Mouse (Mus musculus) CH12.LX (cell line): Measurements from ENCODE around the gene Rsrp1. TPM values are rescaled to one million over a fixed set of nuclear protein-coding genes. Genes with fewer than 3 reads are reported as not detected.

Source experiments
- DNase-seq: peaks from one replicate; pipeline ENCODE4 v3.0.0-alpha.2; 2013; ENCODE audit errors: extremely low read depth
- H3K27ac ChIP-seq: 2 replicates; pipeline ENCODE4 v1.5.1; 2012; ENCODE audit warnings: low read depth, mild to moderate bottlenecking, control low read depth, moderate library complexity; ENCODE audit not compliant: insufficient read depth
- H3K27me3 ChIP-seq: replicated peaks from 2 replicates; pipeline ENCODE3; 2012; ENCODE audit warnings: inconsistent platforms
- H3K36me3 ChIP-seq, 2 experiments: replicated peaks in 1 of 2; 2 replicates each; pipeline versions ENCODE3 to v1.6.1; 2012; ENCODE audit warnings: inconsistent platforms in 1 of 2, low read length in 1 of 2, mild to moderate bottlenecking in 1 of 2, mixed read lengths in 1 of 2, moderate library complexity in 1 of 2; ENCODE audit not compliant: control insufficient read depth in 1 of 2, insufficient read depth in 1 of 2
- H3K4me1 ChIP-seq, 2 experiments: 2 replicates each; pipeline ENCODE4 v1.6.1; 2012; ENCODE audit warnings: inconsistent platforms in 1 of 2, moderate library complexity in 1 of 2; ENCODE audit not compliant: insufficient read depth in 2 of 2, control insufficient read depth in 1 of 2
- H3K4me2 ChIP-seq: 2 replicates; pipeline ENCODE4 v1.6.1; 2012; ENCODE audit warnings: low read depth, mild to moderate bottlenecking, control low read depth; ENCODE audit not compliant: poor library complexity, insufficient read depth, severe bottlenecking
- H3K4me3 ChIP-seq, 3 experiments: fragments of 150-350 bp in 1 of 3; sonication (generic) in 1 of 3; replicated peaks in 1 of 3; 2 replicates each; pipeline versions ENCODE3 to v1.5.1; 2011 to 2012; ENCODE audit warnings: low read depth in 2 of 3, low read length in 2 of 3, mild to moderate bottlenecking in 2 of 3, moderate library complexity in 2 of 3, control low read depth in 1 of 3, improper control_type of control experiment in 1 of 3, inconsistent platforms in 1 of 3, mixed read lengths in 1 of 3; ENCODE audit not compliant: poor library complexity in 1 of 3
- H3K79me2 ChIP-seq: replicated peaks from 2 replicates; pipeline ENCODE4 v1.6.1; 2012; ENCODE audit warnings: mild to moderate bottlenecking, moderate library complexity; ENCODE audit not compliant: control insufficient read depth, poor library complexity, insufficient read depth, severe bottlenecking; ENCODE audit errors: extremely low read depth
- H3K9ac ChIP-seq: 2 replicates; pipeline ENCODE4 v1.6.1; 2012; ENCODE audit warnings: low read depth, mild to moderate bottlenecking, control low read depth, moderate library complexity; ENCODE audit not compliant: insufficient read depth
- H3K9me3 ChIP-seq: replicated peaks from 2 replicates; pipeline ENCODE3; 2012; ENCODE audit warnings: low read length, inconsistent platforms, mixed read lengths
- BHLHE40 ChIP-seq: IDR thresholded peaks from 2 replicates; pipeline ENCODE4 v1.6.1; 2011; ENCODE audit warnings: mild to moderate bottlenecking, low read depth, low read length, improper control_type of control experiment
- CHD1 ChIP-seq: IDR thresholded peaks from 2 replicates; pipeline ENCODE4 v1.6.1; 2012; ENCODE audit warnings: low read depth, low read length, improper control_type of control experiment, inconsistent platforms
- CHD2 ChIP-seq: IDR thresholded peaks from 2 replicates; pipeline ENCODE4 v1.6.1; 2011; ENCODE audit warnings: low read length, improper control_type of control experiment
- ELF1 ChIP-seq: IDR thresholded peaks from 2 replicates; pipeline ENCODE4 v1.6.1; 2014; ENCODE audit warnings: low read depth, mild to moderate bottlenecking, inconsistent platforms, low read length, improper control_type of control experiment
- ETS1 ChIP-seq: conservative IDR thresholded peaks from 2 replicates; pipeline ENCODE4 v1.6.1; 2012; ENCODE audit warnings: low read depth, mild to moderate bottlenecking, inconsistent platforms, low read length, improper control_type of control experiment, moderate library complexity
- HCFC1 ChIP-seq: IDR thresholded peaks from 2 replicates; pipeline ENCODE4 v1.6.1; 2012; ENCODE audit warnings: low read depth, mild to moderate bottlenecking, inconsistent platforms, low read length, improper control_type of control experiment
- IRF4 ChIP-seq: IDR thresholded peaks from 2 replicates; pipeline ENCODE4 v1.6.1; 2014; ENCODE audit warnings: low read depth, mild to moderate bottlenecking, inconsistent platforms, low read length, improper control_type of control experiment
- JUN ChIP-seq: IDR thresholded peaks from 2 replicates; pipeline ENCODE4 v1.6.1; 2011; ENCODE audit warnings: low read depth, mild to moderate bottlenecking, low read length, improper control_type of control experiment, moderate library complexity; ENCODE audit not compliant: insufficient read depth
- JUND ChIP-seq: conservative IDR thresholded peaks from 2 replicates; pipeline ENCODE4 v1.6.1; 2011; ENCODE audit warnings: low read depth, low read length, improper control_type of control experiment
- KAT2A ChIP-seq: IDR thresholded peaks from 2 replicates; pipeline ENCODE4 v1.6.1; 2012; ENCODE audit warnings: low read length, improper control_type of control experiment, inconsistent platforms; ENCODE audit not compliant: insufficient replicate concordance
- MAFK ChIP-seq: IDR thresholded peaks from 2 replicates; pipeline ENCODE4 v1.6.1; 2011; ENCODE audit warnings: low read length, improper control_type of control experiment; ENCODE audit not compliant: insufficient replicate concordance
- MAX ChIP-seq: IDR thresholded peaks from 2 replicates; pipeline ENCODE4 v1.6.1; 2011; ENCODE audit warnings: low read length, improper control_type of control experiment
- MEF2A ChIP-seq: IDR thresholded peaks from 2 replicates; pipeline ENCODE4 v1.6.1; 2014; ENCODE audit warnings: low read depth, mild to moderate bottlenecking, inconsistent platforms, low read length, improper control_type of control experiment, borderline replicate concordance
- MXI1 ChIP-seq: IDR thresholded peaks from 2 replicates; pipeline ENCODE4 v1.6.1; 2011; ENCODE audit warnings: mild to moderate bottlenecking, low read depth, low read length, improper control_type of control experiment
- MYC ChIP-seq: IDR thresholded peaks from 2 replicates; pipeline ENCODE4 v1.6.1; 2011; ENCODE audit warnings: low read depth, mild to moderate bottlenecking, improper control_type of control experiment, low read length
- NELFE ChIP-seq: IDR thresholded peaks from 2 replicates; pipeline ENCODE4 v1.6.1; 2011; ENCODE audit warnings: low read depth, low read length, improper control_type of control experiment
- NRF1 ChIP-seq: IDR thresholded peaks from 2 replicates; pipeline ENCODE4 v1.6.1; 2014; ENCODE audit warnings: low read depth, mild to moderate bottlenecking, inconsistent platforms, low read length, improper control_type of control experiment, moderate library complexity
- PAX5 ChIP-seq: IDR thresholded peaks from 2 replicates; pipeline ENCODE4 v1.6.1; 2012; ENCODE audit warnings: low read length, inconsistent platforms, mixed read lengths
- POLR2A ChIP-seq: IDR thresholded peaks from 2 replicates; pipeline ENCODE4 v1.6.1; 2011; ENCODE audit warnings: low read depth, mild to moderate bottlenecking, improper control_type of control experiment, low read length
- POLR2AphosphoS2 ChIP-seq: IDR thresholded peaks from 2 replicates; pipeline ENCODE4 v1.6.1; 2011; ENCODE audit warnings: low read depth, low read length, improper control_type of control experiment
- RAD21 ChIP-seq: IDR thresholded peaks from 2 replicates; pipeline ENCODE4 v1.6.1; 2011; ENCODE audit warnings: low read depth, mild to moderate bottlenecking, low read length, improper control_type of control experiment, moderate library complexity
- SIN3A ChIP-seq: IDR thresholded peaks from 2 replicates; pipeline ENCODE4 v1.6.1; 2012; ENCODE audit warnings: low read length, improper control_type of control experiment, inconsistent platforms
- SMC3 ChIP-seq: IDR thresholded peaks from 2 replicates; pipeline ENCODE4 v1.6.1; 2011; ENCODE audit warnings: low read depth, low read length, improper control_type of control experiment
- TCF12 ChIP-seq: IDR thresholded peaks from 2 replicates; pipeline ENCODE4 v1.6.1; 2014; ENCODE audit warnings: low read depth, mild to moderate bottlenecking, inconsistent platforms, low read length, improper control_type of control experiment
- UBTF ChIP-seq: IDR thresholded peaks from 2 replicates; pipeline ENCODE4 v1.6.1; 2012; ENCODE audit warnings: low read depth, mild to moderate bottlenecking, inconsistent platforms, low read length, improper control_type of control experiment, moderate library complexity
- USF1 ChIP-seq: IDR thresholded peaks from 2 replicates; pipeline ENCODE4 v1.6.1; 2014; ENCODE audit warnings: low read depth, mild to moderate bottlenecking, inconsistent platforms, low read length, improper control_type of control experiment
- ZC3H11A ChIP-seq: IDR thresholded peaks from 2 replicates; pipeline ENCODE4 v1.6.1; 2012; ENCODE audit warnings: low read depth, mild to moderate bottlenecking, inconsistent platforms, low read length, improper control_type of control experiment
- ZKSCAN1 ChIP-seq: IDR thresholded peaks from 2 replicates; pipeline ENCODE4 v1.6.1; 2012; ENCODE audit warnings: low read depth, inconsistent platforms, low read length, improper control_type of control experiment, borderline replicate concordance
- ZMIZ1 ChIP-seq: IDR thresholded peaks from 2 replicates; pipeline ENCODE4 v1.6.1; 2012; ENCODE audit warnings: low read depth, mild to moderate bottlenecking, inconsistent platforms, low read length, improper control_type of control experiment
- ZNF384 ChIP-seq: IDR thresholded peaks from 2 replicates; pipeline ENCODE4 v1.6.1; 2012; ENCODE audit warnings: low read depth, low read length, improper control_type of control experiment, inconsistent platforms
- dilution Hi-C: fragments of 300-500 bp; cut with MboI; formaldehyde crosslinking; loops from 2 replicates; pipeline ENCODE4 v1.14.3; 2020; ENCODE audit warnings: low sequenced_read_pairs; ENCODE audit not compliant: extremely low pct_unique_long_range_greater_than_20kb, extremely low pct_ligation_motif_present
- in situ Hi-C: fragments of 300-500 bp; cut with MboI; formaldehyde crosslinking; loops from 3 replicates; pipeline ENCODE4 v1.14.3; 2019; ENCODE audit warnings: low sequenced_read_pairs, low pct_ligation_motif_present, low pct_unique_long_range_greater_than_20kb, mixed read lengths
- polyA plus RNA-seq: library from polyadenylated mRNA; unstranded; fragments of >175 nt; gene quantifications from 2 replicates; pipeline ENCODE4 v1.2.1, GENCODE M21; 2012; ENCODE audit warnings: low read depth; ENCODE audit not compliant: insufficient read length
- total RNA-seq, 2 experiments: library from RNA; depleted of rRNA; stranded (reverse); fragments of 300-350 nt in 1 of 2; fragments of >200 nt in 1 of 2; gene quantifications; 2 replicates each; pipeline ENCODE4 v1.2.3; 2012 to 2014

Rsrp1 gene
- total and polyA plus RNA-seq, 3 experiments, result 51.2 to 69.4 (median 61.3) TPM

GRCm38 (mm10) chr4:134897256-134897655 lies 26.1 kb upstream of the Rsrp1 start:
- Histone ChIP-seq H3K27ac (no peak overlapping the region), H3K36me3 (peaks cover 53 to 79% of the 10 kb centered on the region in 2 experiments), H3K9ac (no peak overlapping the region), H3K79me2 (no peaks in the 10 kb centered on the region), H3K4me3 (no peak overlapping the region), H3K9me3 (no peaks in the 10 kb centered on the region), H3K4me2 (no peak overlapping the region), H3K27me3 (no peaks in the 10 kb centered on the region), H3K4me1 (no peaks in the 10 kb centered on the region)
- DNase-seq, result no peak
- dilution Hi-C loops, result no loop called here
- in situ Hi-C loops, result no loop called here
- TF ChIP-seq MAX (no peak), JUN (no peak), IRF4 (no peak), ZNF384 (no peak), MAFK (no peak), SMC3 (no peak), MXI1 (no peak), BHLHE40 (no peak), POLR2AphosphoS2 (no peak), POLR2A (no peak), CHD1 (no peak), JUND (no peak), ETS1 (no peak), SIN3A (no peak), NRF1 (no peak), CHD2 (no peak), USF1 (no peak), HCFC1 (no peak)

- DNase-seq, result no peak
- H3K36me3 ChIP-seq, result peaks cover 74 to 91% of the 10 kb centered on the region in 2 experiments
- no peak overlapping the region for H3K9ac ChIP-seq
- dilution Hi-C loops (no loop called here), in situ Hi-C loops (no loop called here)
- TF ChIP-seq BHLHE40 (no peak), ETS1 (no peak), UBTF (no peak), ZKSCAN1 (no peak), KAT2A (no peak), ZC3H11A (no peak), JUN (no peak), MEF2A (no peak), JUND (no peak), TCF12 (no peak), NELFE (no peak), PAX5 (no peak), SIN3A (no peak), CHD2 (no peak), ZMIZ1 (no peak), MXI1 (no peak), MYC (no peak), POLR2AphosphoS2 (no peak), RAD21 (no peak), ELF1 (no peak)
- H3K27me3 ChIP-seq, result no peaks in the 10 kb centered on the region
- H3K27ac ChIP-seq, result no peak overlapping the region
- H3K4me1 ChIP-seq, result no peaks in the 10 kb centered on the region
- no peaks in the 10 kb centered on the region for H3K79me2 ChIP-seq
- no peak overlapping the region for H3K4me2 ChIP-seq
- no peak overlapping the region for H3K4me3 ChIP-seq
- H3K9me3 ChIP-seq, result no peaks in the 10 kb centered on the region
Measured at GRCm38 (mm10) chr4:134901126-134901525, 22.3 kb upstream of the Rsrp1 start.
